Mouse (Mus musculus) heart, embryonic 14.5 days (tissue): ENCODE results near the gene Ino80. TPM values are rescaled to one million over a fixed set of nuclear protein-coding genes. Genes with fewer than 3 reads are reported as not detected.

ENCODE experiments used
- ATAC-seq: fragments of 200-750 bp; cut with Nextera tagmentation; 2 replicates; pipeline ENCODE4 v1.8.0; 2017; ENCODE audit warnings: low read depth, moderate TSS enrichment; ENCODE audit not compliant: insufficient number of reproducible peaks, insufficient read depth, low FRiP score
- H3K27ac ChIP-seq, 2 experiments: fragments of 200-500 bp in 1 of 2; fragments of 300-500 bp in 1 of 2; sonication (generic) in 1 of 2; replicated peaks in 1 of 2; 2 replicates each; pipeline ENCODE4 v1.5.1; 2012 to 2014; ENCODE audit warnings: low read depth in 2 of 2, low read length in 2 of 2, control low read depth in 1 of 2, mild to moderate bottlenecking in 1 of 2, mixed read lengths in 1 of 2; ENCODE audit not compliant: control insufficient read depth in 1 of 2, insufficient read depth in 1 of 2
- H3K27me3 ChIP-seq: fragments of 300-500 bp; sonication (generic); 2 replicates; pipeline ENCODE4 v1.6.1; 2014; ENCODE audit warnings: mild to moderate bottlenecking, low read length, control low read depth; ENCODE audit not compliant: control insufficient read depth, insufficient read depth
- H3K36me3 ChIP-seq: fragments of 300-500 bp; sonication (generic); 2 replicates; pipeline ENCODE4 v1.6.1; 2014; ENCODE audit warnings: mild to moderate bottlenecking, control low read depth, low read length, mixed read lengths; ENCODE audit not compliant: control insufficient read depth, insufficient read depth
- H3K4me1 ChIP-seq, 2 experiments: fragments of 200-500 bp in 1 of 2; fragments of 300-500 bp in 1 of 2; sonication (generic) in 1 of 2; 2 replicates each; pipeline ENCODE4 v1.6.1; 2012 to 2014; ENCODE audit warnings: low read length in 2 of 2, control low read depth in 1 of 2, mixed read lengths in 1 of 2; ENCODE audit not compliant: control insufficient read depth in 2 of 2, insufficient read depth in 2 of 2
- H3K4me2 ChIP-seq: fragments of 300-500 bp; sonication (generic); 2 replicates; pipeline ENCODE4 v1.6.1; 2014; ENCODE audit warnings: mild to moderate bottlenecking, low read length
- H3K4me3 ChIP-seq, 2 experiments: fragments of 200-500 bp in 1 of 2; fragments of 300-500 bp in 1 of 2; sonication (generic) in 1 of 2; 2 replicates each; pipeline ENCODE4 v1.5.1; 2012 to 2014; ENCODE audit warnings: low read length in 2 of 2, mild to moderate bottlenecking in 2 of 2, control low read depth in 1 of 2, low read depth in 1 of 2, moderate library complexity in 1 of 2; ENCODE audit not compliant: control insufficient read depth in 1 of 2, insufficient read depth in 1 of 2
- H3K9ac ChIP-seq: fragments of 300-500 bp; sonication (generic); 2 replicates; pipeline ENCODE4 v1.6.1; 2014; ENCODE audit warnings: mild to moderate bottlenecking, low read length
- H3K9me3 ChIP-seq: fragments of 300-500 bp; sonication (generic); 2 replicates; pipeline ENCODE4 v1.6.1; 2016; ENCODE audit warnings: low read length, control low read depth; ENCODE audit not compliant: control insufficient read depth
- WGBS: fragments of 180-500 bp; shearing (Covaris S2); extraction: QIAGEN DNeasy Blood & Tissue Kit; methylation state at CpG from one replicate; pipeline ENCODE4 v1.1.7; 2014; 5-methylcytosine and 5-hydroxymethylcytosine counted together
- polyA plus RNA-seq: library from polyadenylated mRNA; unstranded; fragments of >200 nt; fragmentation: Nextera tagmentation; extraction: Ambion mirVana; gene quantifications from 2 replicates; pipeline ENCODE4 v1.2.1, GENCODE M21; 2014

Ino80 gene
- polyA plus RNA-seq, 1 experiment from 2014 or later, result 3.7 TPM

DNA sequence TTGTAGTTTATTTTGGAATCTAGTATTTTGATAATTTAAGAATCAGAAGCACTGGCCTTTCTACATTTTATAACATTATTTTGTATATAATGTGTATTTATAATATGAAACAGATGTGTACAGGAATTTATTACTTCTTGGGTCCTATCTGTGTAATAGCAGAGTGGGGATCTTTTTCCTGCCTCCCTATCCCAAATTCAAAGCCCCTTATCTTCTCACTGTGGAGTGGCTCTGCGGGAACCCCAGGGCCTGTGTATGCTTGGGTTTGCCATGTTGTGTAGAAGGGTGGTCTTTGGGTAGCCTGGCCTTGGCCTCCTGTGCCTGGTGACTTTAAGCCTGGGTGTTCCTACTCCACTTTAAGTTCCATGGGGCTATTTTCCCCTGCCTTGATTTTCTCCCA lies 142.0 kb downstream of the Ino80 start:
- H3K4me2 ChIP-seq, result peak overlapping the region; percentile 25; the same call in 1 of the 2 replicates
- 68% methylated on average over 1 of the region's 1 CpGs for WGBS
- H3K4me1 ChIP-seq, result peaks cover 5 to 6% of the 10 kb centered on the region in 2 experiments
- H3K27me3 ChIP-seq, result peaks cover 20% of the 10 kb centered on the region
- no peak overlapping the region for H3K4me3 ChIP-seq
- peak overlapping the region in 1 of 2 experiments; percentile 55; a peak in 3 of 4 replicates for H3K27ac ChIP-seq
- no peak overlapping the region for H3K9ac ChIP-seq
- no peaks in the 10 kb centered on the region for H3K9me3 ChIP-seq
- no peak for ATAC-seq
- H3K36me3 ChIP-seq, result 0 out of 2 replicates have a peak, but pooled peaks cover 4% of the 10 kb centered on the region

DNA sequence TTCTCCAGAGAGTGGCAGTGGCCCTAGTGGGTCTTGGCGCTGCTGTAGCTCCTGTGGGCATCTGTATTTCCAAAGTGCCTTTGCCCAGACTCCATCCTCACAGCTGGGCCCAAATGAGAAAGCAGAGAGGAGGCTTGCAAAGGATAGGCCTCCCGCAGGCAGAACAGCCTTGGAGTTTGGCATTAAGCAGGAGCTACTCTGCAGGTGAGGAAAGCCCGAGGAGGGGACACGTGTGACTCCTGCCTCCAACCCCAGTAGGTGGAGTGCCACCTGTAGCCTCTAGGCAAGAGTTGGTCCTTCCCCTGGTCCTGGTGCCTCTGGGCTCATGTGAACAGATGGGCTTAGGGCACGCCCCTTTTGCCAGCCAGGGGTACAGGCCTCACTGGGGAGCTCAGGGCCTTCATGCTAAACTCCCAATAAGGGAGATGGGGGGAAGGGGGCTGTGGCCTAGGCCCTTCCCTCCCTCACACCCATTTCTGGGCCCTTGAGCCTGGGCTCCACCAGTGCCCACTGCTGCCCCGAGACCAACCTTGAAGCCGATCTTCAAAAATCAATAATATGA lies 142.4 kb downstream of the Ino80 start:
- Histone ChIP-seq H3K27me3 (peaks cover 25% of the 10 kb centered on the region), H3K4me1 (peaks cover 5 to 6% of the 10 kb centered on the region in 2 experiments), H3K36me3 (0 out of 2 replicates have a peak, but pooled peaks cover 4% of the 10 kb centered on the region), H3K27ac (no peak overlapping the region), H3K4me3 (no peak overlapping the region), H3K9ac (no peak overlapping the region), H3K4me2 (peak overlapping the region; percentile 16; the same call in 1 of the 2 replicates), H3K9me3 (no peaks in the 10 kb centered on the region)
- 68% methylated on average over 7 of the region's 7 CpGs for WGBS
- no peak for ATAC-seq

DNA sequence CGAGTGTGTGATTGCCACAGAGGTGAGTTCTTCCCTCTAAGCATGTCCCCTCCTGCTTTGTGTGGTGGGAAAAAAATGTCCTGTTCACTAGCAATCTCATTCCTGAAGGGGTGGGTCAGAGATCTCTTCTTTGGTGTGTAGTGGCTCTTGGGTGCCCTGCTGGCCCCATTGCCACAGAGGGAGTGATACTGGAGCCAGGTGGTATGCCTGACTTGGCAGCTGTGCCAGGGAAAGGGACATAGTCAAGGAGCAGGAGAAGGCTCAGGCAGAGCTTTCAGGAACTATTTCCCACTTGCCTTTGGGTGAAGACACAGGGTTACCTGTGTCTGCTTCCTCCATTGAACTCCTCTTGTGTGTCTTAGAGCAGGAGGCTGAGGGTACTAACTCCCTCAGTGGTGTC lies 143.4 kb downstream of the Ino80 start:
- H3K27ac ChIP-seq, result no peak overlapping the region
- H3K36me3 ChIP-seq, result 0 out of 2 replicates have a peak, but pooled peaks cover 4% of the 10 kb centered on the region
- peaks cover 5 to 6% of the 10 kb centered on the region in 2 experiments for H3K4me1 ChIP-seq
- no peak for ATAC-seq
- H3K4me2 ChIP-seq, result peak overlapping the region; percentile 1; the same call in 1 of the 2 replicates
- H3K4me3 ChIP-seq, result no peak overlapping the region
- no peaks in the 10 kb centered on the region for H3K9me3 ChIP-seq
- peaks cover 31% of the 10 kb centered on the region for H3K27me3 ChIP-seq
- H3K9ac ChIP-seq, result no peak overlapping the region
- WGBS, result 43% methylated on average over 1 of the region's 1 CpGs

DNA sequence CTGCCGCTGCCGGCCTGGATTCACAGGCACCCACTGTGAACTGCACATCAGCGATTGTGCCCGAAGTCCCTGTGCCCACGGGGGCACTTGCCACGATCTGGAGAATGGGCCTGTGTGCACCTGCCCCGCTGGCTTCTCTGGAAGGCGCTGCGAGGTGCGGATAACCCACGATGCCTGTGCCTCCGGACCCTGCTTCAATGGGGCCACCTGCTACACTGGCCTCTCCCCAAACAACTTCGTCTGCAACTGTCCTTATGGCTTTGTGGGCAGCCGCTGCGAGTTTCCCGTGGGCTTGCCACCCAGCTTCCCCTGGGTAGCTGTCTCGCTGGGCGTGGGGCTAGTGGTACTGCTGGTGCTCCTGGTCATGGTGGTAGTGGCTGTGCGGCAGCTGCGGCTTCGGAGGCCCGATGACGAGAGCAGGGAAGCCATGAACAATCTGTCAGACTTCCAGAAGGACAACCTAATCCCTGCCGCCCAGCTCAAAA lies 145.3 kb downstream of the Ino80 start:
- H3K36me3 ChIP-seq, result 0 out of 2 replicates have a peak, but pooled peaks cover 7% of the 10 kb centered on the region
- no peak overlapping the region for H3K9ac ChIP-seq
- peaks cover 1 to 3% of the 10 kb centered on the region in 2 experiments for H3K4me1 ChIP-seq
- H3K9me3 ChIP-seq, result no peaks in the 10 kb centered on the region
- WGBS, result 58% methylated on average over 24 of the region's 24 CpGs
- no peak overlapping the region for H3K27ac ChIP-seq
- peaks cover 49% of the 10 kb centered on the region for H3K27me3 ChIP-seq
- peak overlapping the region; percentile 7 to 16; a peak in 1 of 4 replicates for H3K4me3 ChIP-seq
- ATAC-seq, result no peak
- H3K4me2 ChIP-seq, result peak overlapping the region; percentile 14

DNA sequence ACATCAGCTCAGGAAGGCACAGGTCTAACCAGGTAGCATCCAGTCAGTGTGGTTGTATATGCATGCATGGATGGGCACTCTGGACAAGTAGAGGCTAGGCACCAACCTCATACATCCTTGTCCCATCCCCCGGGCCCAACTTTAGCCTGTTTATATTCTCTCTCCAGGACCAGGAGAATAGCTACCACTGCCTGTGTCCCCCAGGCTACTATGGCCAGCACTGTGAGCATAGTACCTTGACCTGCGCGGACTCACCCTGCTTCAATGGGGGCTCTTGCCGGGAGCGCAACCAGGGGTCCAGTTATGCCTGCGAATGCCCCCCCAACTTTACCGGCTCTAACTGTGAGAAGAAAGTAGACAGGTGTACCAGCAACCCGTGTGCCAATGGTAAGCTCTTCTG lies 146.7 kb downstream of the Ino80 start:
- Histone ChIP-seq H3K4me1 (peaks cover 2 to 15% of the 10 kb centered on the region in 2 experiments; a peak in 3 of 4 replicates), H3K9ac (no peak overlapping the region), H3K4me2 (no peak overlapping the region; the same call in 1 of the 2 replicates), H3K27ac (no peak overlapping the region), H3K4me3 (no peak overlapping the region), H3K36me3 (0 out of 2 replicates have a peak, but pooled peaks cover 7% of the 10 kb centered on the region), H3K9me3 (no peaks in the 10 kb centered on the region), H3K27me3 (peaks cover 62% of the 10 kb centered on the region)
- WGBS, result 78% methylated on average over 8 of the region's 8 CpGs
- no peak for ATAC-seq

DNA sequence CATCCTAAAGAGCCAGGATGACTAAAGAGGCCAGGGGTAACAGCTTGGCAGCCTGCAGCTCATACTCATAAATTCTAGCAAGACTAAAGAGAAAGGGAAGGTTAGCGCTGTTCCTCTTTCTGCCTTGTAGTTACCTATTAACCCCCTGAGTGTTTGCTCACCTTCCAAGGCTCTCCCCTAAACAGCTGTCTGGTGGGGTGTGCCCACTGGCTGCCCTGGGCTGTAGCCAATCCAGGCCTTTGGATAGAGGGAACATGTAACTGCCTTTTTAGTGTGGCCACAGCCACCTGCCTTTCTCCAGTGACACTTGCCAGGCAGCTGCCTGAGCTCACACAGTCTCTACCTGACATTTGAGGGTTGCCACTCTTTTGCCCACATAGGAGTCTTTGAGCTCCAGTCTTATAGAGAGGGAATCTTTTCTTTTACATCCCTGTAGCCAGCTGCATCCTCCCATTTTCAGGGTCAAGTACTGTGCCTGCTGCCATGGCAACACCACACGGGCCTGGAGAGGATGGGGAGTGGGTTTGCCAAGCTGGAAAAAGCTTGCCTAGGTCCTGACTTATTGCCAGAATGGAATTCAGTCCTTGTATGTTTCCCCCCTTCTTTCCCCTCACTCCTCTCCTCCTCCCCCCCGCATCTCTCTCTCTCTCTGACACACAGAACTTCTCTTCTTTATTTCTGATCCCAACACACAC lies 148.2 kb downstream of the Ino80 start:
- Histone ChIP-seq H3K9me3 (no peaks in the 10 kb centered on the region), H3K27ac (no peak overlapping the region), H3K4me3 (peak overlapping the region in 1 of 2 experiments; percentile 66; a peak in 1 of 4 replicates), H3K36me3 (0 out of 2 replicates have a peak, but pooled peaks cover 3% of the 10 kb centered on the region), H3K27me3 (peaks cover 74% of the 10 kb centered on the region), H3K4me2 (peak overlapping the region; percentile 97), H3K4me1 (peaks cover 8 to 29% of the 10 kb centered on the region in 2 experiments), H3K9ac (peak overlapping the region; percentile 25; the same call in 1 of the 2 replicates)
- ATAC-seq, result no peak
- WGBS, result 55% methylated on average over 3 of the region's 3 CpGs

DNA sequence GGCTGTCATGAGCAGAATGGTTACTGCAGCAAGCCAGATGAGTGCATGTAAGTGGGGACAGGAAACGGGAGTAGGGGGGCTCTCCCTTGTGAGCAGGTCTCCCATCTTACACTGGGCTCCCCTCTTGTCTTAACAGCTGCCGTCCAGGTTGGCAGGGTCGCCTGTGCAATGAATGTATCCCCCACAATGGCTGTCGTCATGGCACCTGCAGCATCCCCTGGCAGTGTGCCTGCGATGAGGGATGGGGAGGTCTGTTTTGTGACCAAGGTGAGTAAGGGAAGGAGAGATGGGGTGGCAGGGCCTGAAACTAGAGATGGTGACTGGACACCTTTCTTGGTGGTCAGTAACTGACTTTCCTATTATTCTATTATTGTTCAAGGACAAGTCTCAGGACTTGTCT lies 148.9 kb downstream of the Ino80 start:
- Histone ChIP-seq H3K9me3 (no peaks in the 10 kb centered on the region), H3K27ac (no peak overlapping the region), H3K4me2 (peak overlapping the region; percentile 97), H3K27me3 (peaks cover 80% of the 10 kb centered on the region), H3K36me3 (0 out of 2 replicates have a peak, but pooled peaks cover 3% of the 10 kb centered on the region), H3K4me1 (peaks cover 8 to 35% of the 10 kb centered on the region in 2 experiments), H3K9ac (peak overlapping the region; percentile 75; the same call in 1 of the 2 replicates), H3K4me3 (peak overlapping the region; percentile 60 to 66)
- WGBS, result 33% methylated on average over 5 of the region's 5 CpGs
- ATAC-seq, result no peak
